Mouse (Mus musculus) neural tube, embryonic 12.5 days (tissue): ENCODE results near the gene Chrd. TPM values are rescaled to one million over a fixed set of nuclear protein-coding genes. Genes with fewer than 3 reads are reported as not detected.
A peak's percentile ranks its signal among the peaks of the same experiment; 100 is the strongest.

Experiments
- ATAC-seq: fragments of 200-750 bp; cut with Nextera tagmentation; 2 replicates; pipeline ENCODE4 v1.8.0; 2017; ENCODE audit warnings: low read depth, mild to moderate bottlenecking, moderate TSS enrichment, moderate library complexity; ENCODE audit not compliant: low FRiP score
- H3K27ac ChIP-seq: fragments of 300-500 bp; sonication (generic); 2 replicates; pipeline ENCODE4 v1.5.1; 2016
- H3K27me3 ChIP-seq: fragments of 300-500 bp; sonication (generic); replicated peaks from 2 replicates; pipeline ENCODE4 v1.6.1; 2016; ENCODE audit warnings: mild to moderate bottlenecking
- H3K36me3 ChIP-seq: fragments of 300-500 bp; sonication (generic); 2 replicates; pipeline ENCODE4 v1.6.1; 2016; ENCODE audit warnings: mild to moderate bottlenecking
- H3K4me1 ChIP-seq: fragments of 300-500 bp; sonication (generic); 2 replicates; pipeline ENCODE4 v1.6.1; 2016
- H3K4me2 ChIP-seq: fragments of 300-500 bp; sonication (generic); replicated peaks from 2 replicates; pipeline ENCODE4 v1.6.1; 2016; ENCODE audit warnings: mild to moderate bottlenecking
- H3K4me3 ChIP-seq: fragments of 300-500 bp; sonication (generic); 2 replicates; pipeline ENCODE4 v1.5.1; 2016
- H3K9ac ChIP-seq: fragments of 300-500 bp; sonication (generic); 2 replicates; pipeline ENCODE4 v1.6.1; 2016; ENCODE audit warnings: mild to moderate bottlenecking
- H3K9me3 ChIP-seq: fragments of 300-500 bp; sonication (generic); 2 replicates; pipeline ENCODE4 v1.6.1; 2016; ENCODE audit warnings: mild to moderate bottlenecking
- WGBS: fragments of 180-500 bp; shearing (Covaris S2); methylation state at CpG from one replicate; pipeline ENCODE4 v1.1.7; 2016; 5-methylcytosine and 5-hydroxymethylcytosine counted together
- polyA plus RNA-seq: library from polyadenylated mRNA; unstranded; fragments of >200 nt; fragmentation: Nextera tagmentation; extraction: Ambion mirVana; gene quantifications from 2 replicates; pipeline ENCODE4 v1.2.1, GENCODE M21; 2016

Chrd gene
- polyA plus RNA-seq, 1 experiment from 2014 or later, result 8.0 TPM

DNA sequence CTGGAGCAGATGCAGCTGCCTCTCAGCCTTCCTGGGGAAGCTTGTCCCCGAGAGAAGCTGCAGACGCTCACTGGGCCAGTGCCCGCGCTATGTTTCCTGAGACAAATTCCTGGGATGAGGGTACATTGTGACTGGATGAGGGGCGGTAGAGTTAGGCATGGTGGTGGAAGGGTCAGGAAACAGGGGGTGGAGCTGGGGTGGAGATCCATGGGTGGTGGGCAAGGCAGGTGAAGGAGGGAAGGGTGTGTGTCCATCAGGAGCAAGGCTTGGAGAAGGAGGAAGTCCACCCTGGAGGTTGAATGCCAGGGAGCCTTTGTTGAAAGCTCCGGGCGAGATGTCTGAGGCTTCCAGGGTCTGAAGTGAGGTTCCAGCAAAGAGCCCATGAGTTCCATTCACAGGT is 7.6 kb upstream of the Chrd start:
- H3K4me1 ChIP-seq, result no peaks in the 10 kb centered on the region
- WGBS, result 86% methylated on average over 7 of the region's 7 CpGs
- no peak overlapping the region for H3K9ac ChIP-seq
- H3K9me3 ChIP-seq, result no peaks in the 10 kb centered on the region
- no peak overlapping the region for H3K4me3 ChIP-seq
- H3K27ac ChIP-seq, result no peak overlapping the region
- ATAC-seq, result no peak
- H3K36me3 ChIP-seq, result peaks cover 24% of the 10 kb centered on the region
- no peak overlapping the region for H3K4me2 ChIP-seq
- H3K27me3 ChIP-seq, result no peaks in the 10 kb centered on the region

DNA sequence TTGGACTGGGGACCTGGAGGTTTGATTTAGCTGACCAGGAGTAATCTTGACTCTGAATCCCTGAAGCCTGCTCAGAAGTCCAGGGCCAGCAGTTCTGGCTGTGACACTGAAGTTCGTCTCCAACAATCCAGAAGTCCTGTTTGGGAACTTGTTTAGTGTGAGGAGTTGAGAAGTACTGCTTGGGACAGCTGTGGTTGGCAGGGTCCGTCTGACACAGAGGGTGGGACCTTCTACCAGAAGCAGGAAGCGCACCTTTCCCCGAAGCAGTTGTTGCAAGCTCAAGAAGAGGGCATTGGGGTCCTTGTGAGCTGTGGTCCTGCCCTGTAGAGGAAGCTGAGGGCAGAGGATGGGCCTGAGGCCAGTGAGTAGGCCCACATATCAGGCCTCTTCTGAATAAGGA is 7.2 kb upstream of the Chrd start:
- no peak overlapping the region for H3K27ac ChIP-seq
- no peak overlapping the region for H3K9ac ChIP-seq
- WGBS, result 70% methylated on average over 4 of the region's 4 CpGs
- H3K4me1 ChIP-seq, result no peaks in the 10 kb centered on the region
- H3K27me3 ChIP-seq, result no peaks in the 10 kb centered on the region
- H3K36me3 ChIP-seq, result peaks cover 19% of the 10 kb centered on the region
- no peak for ATAC-seq
- no peaks in the 10 kb centered on the region for H3K9me3 ChIP-seq
- H3K4me2 ChIP-seq, result no peak overlapping the region
- no peak overlapping the region for H3K4me3 ChIP-seq

DNA sequence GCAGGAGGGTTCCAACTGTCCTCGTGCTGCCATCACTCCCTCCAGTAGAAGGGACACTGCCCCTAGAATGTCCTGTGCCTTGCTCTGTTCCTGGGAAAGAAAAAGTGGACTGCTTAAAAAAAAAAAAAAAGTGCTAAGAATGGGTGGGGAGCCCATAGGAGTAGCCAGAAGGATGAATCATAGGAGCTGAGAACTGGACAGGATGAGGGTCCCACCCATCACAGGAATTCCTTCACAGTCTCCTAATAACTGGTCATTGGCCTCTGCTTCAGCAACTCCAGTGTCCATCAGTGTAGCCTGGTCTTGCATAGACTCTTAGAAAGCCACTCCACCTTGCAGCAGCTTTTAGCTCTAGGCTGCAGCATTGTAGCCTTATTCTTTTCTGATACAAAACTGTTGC is 6.5 kb upstream of the Chrd start:
- Histone ChIP-seq H3K9me3 (no peaks in the 10 kb centered on the region), H3K27ac (no peak overlapping the region), H3K4me3 (no peak overlapping the region), H3K4me2 (no peak overlapping the region), H3K4me1 (no peaks in the 10 kb centered on the region), H3K9ac (no peak overlapping the region), H3K36me3 (peaks cover 14% of the 10 kb centered on the region), H3K27me3 (no peaks in the 10 kb centered on the region)
- ATAC-seq, result no peak
- WGBS, result 71% methylated on average over 1 of the region's 1 CpGs

DNA sequence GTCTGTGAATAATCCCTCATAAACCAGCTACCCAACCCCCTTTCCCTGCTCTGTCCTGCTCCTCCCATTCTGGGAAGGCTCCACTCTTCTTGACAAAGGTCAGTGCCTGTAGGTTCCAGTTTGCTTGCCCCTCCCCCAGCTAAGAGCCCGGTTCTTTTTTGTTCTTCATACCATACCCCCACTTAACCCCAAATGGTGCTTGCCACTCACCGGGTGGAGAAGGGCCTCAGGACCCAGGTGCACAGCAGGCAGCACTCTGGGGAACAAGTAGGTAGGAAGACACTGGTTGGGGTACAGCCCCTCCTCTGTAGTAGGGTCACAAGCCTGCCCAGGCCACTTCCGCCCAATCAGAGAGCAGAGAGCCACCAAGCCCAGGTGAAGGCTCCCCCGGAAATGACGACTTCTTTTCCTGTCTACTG is 2.6 kb upstream of the Chrd start:
- peaks cover 17% of the 10 kb centered on the region for H3K27me3 ChIP-seq
- no peak overlapping the region for H3K4me3 ChIP-seq
- no peak for ATAC-seq
- no peak overlapping the region for H3K4me2 ChIP-seq
- H3K36me3 ChIP-seq, result no peaks in the 10 kb centered on the region
- no peak overlapping the region for H3K27ac ChIP-seq
- H3K4me1 ChIP-seq, result peaks cover 18% of the 10 kb centered on the region
- no peaks in the 10 kb centered on the region for H3K9me3 ChIP-seq
- 44% methylated on average over 5 of the region's 5 CpGs for WGBS
- H3K9ac ChIP-seq, result no peak overlapping the region

DNA sequence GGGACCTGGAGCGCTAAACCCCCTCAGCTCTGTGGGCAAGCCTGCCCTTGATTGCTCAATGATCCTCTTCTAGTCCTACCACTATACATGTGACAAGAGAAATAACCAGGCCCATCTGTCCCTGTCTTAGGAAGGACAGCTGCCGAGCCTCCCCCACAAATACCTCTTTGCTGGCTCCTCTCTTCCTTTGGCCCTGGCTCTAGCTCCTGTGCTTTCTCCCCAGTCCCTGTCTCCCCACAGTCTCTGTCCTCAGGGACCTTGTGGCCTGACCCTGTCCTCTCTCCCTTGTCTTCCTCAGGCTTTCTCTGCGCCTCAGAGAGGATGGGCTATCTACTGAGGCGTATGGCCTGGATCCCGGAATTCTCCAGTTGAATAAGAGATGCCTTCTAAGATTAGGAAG is 1.2 kb upstream of the Chrd start:
- Histone ChIP-seq H3K9me3 (no peaks in the 10 kb centered on the region), H3K36me3 (0 out of 2 replicates have a peak, but pooled peaks cover 4% of the 10 kb centered on the region), H3K4me3 (no peak overlapping the region), H3K4me2 (peak overlapping the region; percentile 90), H3K27ac (no peak overlapping the region), H3K9ac (no peak overlapping the region), H3K4me1 (peaks cover 18% of the 10 kb centered on the region), H3K27me3 (peaks cover 26% of the 10 kb centered on the region)
- ATAC-seq, result no peak
- 67% methylated on average over 5 of the region's 5 CpGs for WGBS

DNA sequence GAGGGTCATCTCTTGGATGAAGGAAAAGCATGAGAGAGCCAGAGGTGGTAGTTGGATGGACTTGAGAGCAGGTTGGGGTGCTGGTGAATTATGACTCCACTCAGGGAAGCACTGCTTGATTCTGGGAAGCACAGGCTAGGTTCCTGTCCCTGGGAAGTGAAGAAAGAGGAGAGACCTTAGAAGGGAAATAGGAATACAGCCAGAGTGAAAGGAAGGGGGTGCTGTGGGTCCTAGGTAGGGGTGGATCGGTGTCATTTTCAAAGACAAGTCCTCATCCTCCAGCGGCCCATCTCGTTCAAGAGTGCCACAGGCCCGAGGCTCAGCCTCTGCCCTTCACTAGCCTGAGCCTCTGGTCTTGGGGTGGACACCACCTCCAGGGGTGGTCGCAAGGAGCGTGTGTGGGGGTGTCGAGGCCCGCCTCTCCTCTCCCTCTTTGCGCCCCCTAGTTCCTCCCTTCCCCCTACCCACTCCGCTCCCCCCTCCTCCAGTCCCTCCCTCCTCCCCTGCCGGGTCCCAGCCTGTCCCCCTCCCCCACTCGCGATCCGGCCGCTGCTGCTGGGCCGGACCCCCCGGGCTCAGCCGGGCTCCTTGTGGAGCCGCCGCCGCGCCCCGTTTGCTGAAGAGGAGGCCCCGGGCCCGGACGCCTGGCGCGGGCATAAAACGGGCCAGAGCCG is 539 bp upstream of the Chrd start:
- Histone ChIP-seq H3K9me3 (no peaks in the 10 kb centered on the region), H3K4me3 (peak overlapping the region; percentile 71), H3K36me3 (0 out of 2 replicates have a peak, but pooled peaks cover 4% of the 10 kb centered on the region), H3K27ac (peak overlapping the region; percentile 62), H3K4me2 (peak overlapping the region; percentile 90), H3K4me1 (peaks cover 18% of the 10 kb centered on the region), H3K9ac (peak overlapping the region; percentile 86), H3K27me3 (peaks cover 26% of the 10 kb centered on the region)
- ATAC-seq, result peak; percentile 51
- WGBS, result under 1% methylated on average over 26 of the region's 30 CpGs

DNA sequence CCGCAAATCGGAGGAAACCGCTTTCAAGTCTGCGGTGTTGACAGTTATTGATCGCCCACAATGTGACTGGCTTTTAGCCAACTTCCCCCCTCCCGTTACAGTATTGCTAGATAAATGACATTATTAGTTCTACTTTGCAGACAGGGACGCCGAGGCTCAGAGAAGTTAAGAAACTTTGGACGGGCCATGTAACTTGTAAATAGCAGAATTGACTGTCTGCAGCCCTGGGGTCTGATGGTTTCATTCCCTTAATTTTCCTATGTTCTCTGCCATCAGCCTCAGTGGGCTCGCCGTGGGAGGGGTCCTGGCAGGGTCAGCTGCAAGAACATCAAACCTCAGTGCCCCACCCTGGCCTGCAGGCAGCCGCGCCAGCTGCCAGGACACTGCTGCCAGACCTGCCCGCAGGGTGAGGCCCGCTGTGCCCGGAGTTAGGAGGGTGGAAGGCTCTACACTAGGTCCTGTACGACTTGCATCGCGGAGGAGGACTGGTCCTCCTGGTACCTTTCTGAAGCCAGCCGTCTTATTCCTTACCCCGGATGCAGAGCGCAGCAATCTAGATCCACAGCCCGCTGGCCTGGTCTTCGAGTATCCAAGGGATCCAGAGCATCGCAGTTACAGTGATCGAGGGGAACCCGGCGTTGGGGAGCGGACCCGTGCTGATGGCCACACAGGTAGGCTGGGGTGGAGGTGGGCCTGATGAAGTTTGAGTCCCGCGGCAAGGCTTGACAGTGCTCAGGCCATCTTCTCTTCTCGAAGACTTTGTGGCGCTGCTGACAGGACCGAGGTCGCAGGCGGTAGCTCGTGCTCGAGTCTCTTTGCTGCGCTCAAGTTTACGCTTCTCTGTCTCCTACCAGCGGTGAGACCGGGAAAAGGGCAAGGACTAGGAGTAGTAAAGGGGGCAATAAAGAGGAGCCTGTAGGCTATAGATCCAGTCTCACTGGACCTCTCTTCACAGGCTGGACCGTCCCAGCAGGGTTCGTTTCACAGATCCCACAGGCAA is 1.1 kb downstream of the Chrd start, which contains the start of gene Thpo:
TSS of gene Thpo (minus strand) at position 781 of the 1,000 bp plus-strand sequence.
- no peak for ATAC-seq
- no peaks in the 10 kb centered on the region for H3K9me3 ChIP-seq
- peak within 1 kb of the TSS; percentile 90 for H3K4me2 ChIP-seq
- WGBS, result 1% methylated on average over 45 of the region's 45 CpGs
- peaks cover 18% of the 10 kb centered on the region for H3K4me1 ChIP-seq
- H3K4me3 ChIP-seq, result peak within 1 kb of the TSS; percentile 71
- peaks cover 26% of the 10 kb centered on the region for H3K27me3 ChIP-seq
- 0 out of 2 replicates have a peak, but pooled peaks cover 4% of the 10 kb centered on the region for H3K36me3 ChIP-seq
- peak within 1 kb of the TSS; percentile 86 for H3K9ac ChIP-seq
- H3K27ac ChIP-seq, result 0 out of 2 replicates have a peak within 1 kb of the TSS, but pooled peaks have one; percentile 62

DNA sequence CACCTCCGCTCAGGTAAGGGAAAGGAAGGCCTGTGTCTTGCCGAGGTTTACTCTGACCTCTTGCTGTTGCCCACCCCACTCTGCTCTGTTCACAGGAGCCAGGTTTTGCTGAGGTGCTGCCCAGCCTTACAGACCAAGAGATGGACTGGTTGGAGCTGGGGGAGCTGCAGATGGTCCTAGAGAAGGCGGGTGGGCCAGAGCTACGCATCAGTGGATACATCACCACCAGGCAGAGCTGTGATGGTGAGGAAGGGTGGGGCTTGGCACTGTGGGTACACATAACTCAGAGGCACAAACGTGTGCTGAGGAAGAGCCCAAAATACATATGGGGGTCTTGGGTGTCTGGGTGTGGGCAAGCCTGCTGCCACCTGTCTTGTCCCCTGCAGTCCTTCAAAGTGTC is 2.7 kb downstream of the Chrd start:
- WGBS, result 82% methylated on average over 5 of the region's 5 CpGs

DNA sequence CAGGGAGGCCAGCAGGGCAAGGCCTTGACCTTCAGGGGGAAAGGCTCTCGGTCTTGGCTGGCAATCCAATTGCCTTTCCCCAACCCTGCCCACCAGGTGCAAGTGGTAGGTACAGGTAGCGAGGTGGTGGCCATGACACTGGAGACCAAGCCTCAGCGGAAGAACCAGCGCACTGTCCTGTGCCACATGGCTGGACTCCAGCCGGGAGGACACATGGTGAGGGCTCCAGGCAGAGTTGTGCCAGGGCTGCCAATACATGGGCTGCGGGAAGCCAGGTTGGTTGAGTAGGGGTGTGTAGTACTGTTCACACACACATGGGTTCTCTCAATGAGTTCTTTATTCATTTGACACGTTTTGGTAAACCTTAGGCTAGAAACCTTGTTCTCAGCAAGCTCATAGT is 3.2 kb downstream of the Chrd start:
- H3K9ac ChIP-seq, result no peak overlapping the region
- no peak overlapping the region for H3K27ac ChIP-seq
- H3K27me3 ChIP-seq, result peaks cover 26% of the 10 kb centered on the region
- H3K9me3 ChIP-seq, result no peaks in the 10 kb centered on the region
- no peak for ATAC-seq
- WGBS, result 94% methylated on average over 7 of the region's 7 CpGs
- H3K4me2 ChIP-seq, result no peak overlapping the region
- no peak overlapping the region for H3K4me3 ChIP-seq
- H3K36me3 ChIP-seq, result 0 out of 2 replicates have a peak, but pooled peaks cover 4% of the 10 kb centered on the region
- peaks cover 18% of the 10 kb centered on the region for H3K4me1 ChIP-seq

More for the DNA sequence above, 2.7 kb downstream of the Chrd start:
- H3K27me3 ChIP-seq, result peaks cover 26% of the 10 kb centered on the region
- no peak for ATAC-seq
- no peak overlapping the region for H3K4me3 ChIP-seq
- H3K27ac ChIP-seq, result no peak overlapping the region
- H3K4me2 ChIP-seq, result no peak overlapping the region
- no peak overlapping the region for H3K9ac ChIP-seq
- H3K36me3 ChIP-seq, result 0 out of 2 replicates have a peak, but pooled peaks cover 4% of the 10 kb centered on the region
- no peaks in the 10 kb centered on the region for H3K9me3 ChIP-seq
- H3K4me1 ChIP-seq, result peaks cover 18% of the 10 kb centered on the region

DNA sequence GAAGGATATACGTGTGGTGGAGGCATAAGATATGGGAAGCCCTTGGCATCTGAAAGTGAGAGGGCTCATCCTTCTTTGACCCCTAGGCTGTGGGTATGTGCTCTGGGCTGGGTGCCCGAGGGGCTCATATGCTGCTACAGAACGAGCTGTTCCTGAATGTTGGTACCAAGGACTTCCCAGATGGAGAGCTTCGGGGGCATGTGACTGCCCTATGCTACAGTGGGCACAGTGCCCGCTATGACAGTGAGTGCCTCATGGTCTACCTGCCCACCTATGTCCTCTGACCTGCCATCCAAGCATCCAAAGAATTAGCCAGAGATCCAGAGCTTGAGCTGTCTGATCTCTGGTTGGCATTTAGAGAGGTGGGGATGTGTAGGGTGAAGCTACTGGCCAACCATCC is 3.9 kb downstream of the Chrd start:
- Histone ChIP-seq H3K9ac (no peak overlapping the region), H3K4me1 (peaks cover 18% of the 10 kb centered on the region), H3K4me3 (no peak overlapping the region), H3K4me2 (no peak overlapping the region), H3K27ac (no peak overlapping the region), H3K36me3 (peaks cover 6% of the 10 kb centered on the region; the same call in 1 of the 2 replicates), H3K9me3 (no peaks in the 10 kb centered on the region), H3K27me3 (peaks cover 26% of the 10 kb centered on the region)
- no peak for ATAC-seq
- 88% methylated on average over 5 of the region's 5 CpGs for WGBS

DNA sequence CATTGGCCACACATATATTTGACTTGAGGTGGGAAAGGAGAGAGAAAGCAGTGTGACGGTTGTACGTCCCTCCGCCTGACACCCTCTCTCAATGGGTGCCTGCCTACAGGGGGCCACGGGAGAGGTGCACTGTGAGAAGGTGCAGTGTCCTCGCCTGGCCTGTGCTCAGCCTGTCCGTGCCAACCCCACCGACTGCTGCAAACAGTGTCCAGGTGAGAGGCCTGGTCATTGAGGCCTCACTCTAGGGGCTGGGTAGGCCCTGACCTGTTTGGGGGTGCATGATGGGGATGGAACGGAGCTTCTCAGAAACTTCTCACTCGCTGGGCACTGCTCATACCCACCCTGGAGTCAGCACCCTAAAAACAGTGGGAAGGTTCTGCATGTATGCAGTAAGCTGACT is 6.9 kb downstream of the Chrd start:
- Histone ChIP-seq H3K9me3 (no peaks in the 10 kb centered on the region), H3K4me2 (no peak overlapping the region), H3K9ac (no peak overlapping the region), H3K27ac (no peak overlapping the region), H3K27me3 (peaks cover 14% of the 10 kb centered on the region), H3K4me3 (no peak overlapping the region), H3K4me1 (peaks cover under 1% of the 10 kb centered on the region; the same call in 1 of the 2 replicates), H3K36me3 (peaks cover 10% of the 10 kb centered on the region; the same call in 1 of the 2 replicates)
- WGBS, result 88% methylated on average over 9 of the region's 9 CpGs
- no peak for ATAC-seq

DNA sequence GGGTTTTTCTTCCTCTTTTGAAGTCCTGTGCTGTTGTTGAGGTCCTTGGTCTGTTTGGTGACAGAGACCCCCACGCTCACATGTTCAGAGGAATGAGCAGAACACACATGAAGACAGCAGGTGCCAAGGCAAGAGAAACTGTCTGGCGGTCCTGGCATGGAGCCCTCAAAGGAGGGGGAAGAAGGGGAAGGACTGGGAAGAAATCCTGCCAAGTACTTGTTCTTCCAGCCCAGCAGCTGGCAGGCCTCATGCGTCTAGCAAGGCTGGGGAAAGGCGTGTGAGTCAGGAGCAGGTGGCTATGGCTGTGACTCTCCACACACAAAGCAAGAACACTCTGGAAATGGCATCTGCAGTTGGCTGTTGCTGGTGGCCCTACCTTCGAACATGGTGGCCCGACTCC is 13.7 kb downstream of the Chrd start:
- H3K36me3 ChIP-seq, result peaks cover 5% of the 10 kb centered on the region; the same call in 1 of the 2 replicates
- no peak overlapping the region for H3K4me3 ChIP-seq
- no peak for ATAC-seq
- H3K27ac ChIP-seq, result no peak overlapping the region
- no peaks in the 10 kb centered on the region for H3K27me3 ChIP-seq
- no peak overlapping the region for H3K9ac ChIP-seq
- H3K4me1 ChIP-seq, result no peaks in the 10 kb centered on the region
- 76% methylated on average over 6 of the region's 6 CpGs for WGBS
- no peak overlapping the region for H3K4me2 ChIP-seq
- no peaks in the 10 kb centered on the region for H3K9me3 ChIP-seq
